Mouse (Mus musculus) cerebellum, adult 2 months (tissue): ENCODE measurements around the gene Mst1.

Source experiments
- CTCF ChIP-seq: fragments of 200-500 bp; IDR thresholded peaks from 2 replicates; pipeline ENCODE4 v1.5.1; 2011; ENCODE audit warnings: low read depth, mild to moderate bottlenecking, control low read depth, low read length, moderate library complexity, borderline replicate concordance; ENCODE audit not compliant: insufficient read depth
- POLR2A ChIP-seq: fragments of 200-500 bp; IDR thresholded peaks from 2 replicates; pipeline ENCODE4 v1.6.1; 2011; ENCODE audit warnings: low read length, control low read depth, borderline replicate concordance; ENCODE audit not compliant: insufficient read depth

DNA sequence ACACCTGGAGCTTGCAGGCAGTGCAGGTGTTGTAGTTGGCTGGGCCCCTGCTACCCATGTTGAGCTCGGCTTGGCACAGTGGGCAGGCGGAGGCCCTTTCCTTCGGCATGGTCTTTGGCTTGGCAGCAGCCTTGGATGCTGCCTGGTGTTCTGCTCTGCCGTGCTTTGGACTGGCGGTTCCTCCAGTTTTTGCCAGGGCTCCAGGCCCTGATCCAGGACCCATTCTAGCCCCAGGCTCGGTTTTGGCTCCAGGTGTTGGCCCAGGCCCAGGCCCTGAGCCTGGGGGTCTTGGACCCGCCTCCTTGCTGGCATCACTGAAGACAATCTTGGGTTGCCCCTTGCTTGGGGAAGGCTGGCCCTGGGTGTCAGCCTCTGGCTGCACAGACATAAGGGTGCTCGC, 45.5 kb downstream of the Mst1 start:
- no peak for TF ChIP-seq CTCF
- no peak for TF ChIP-seq POLR2A
